Mouse (Mus musculus) heart, postnatal 0 days (tissue): ENCODE data around the gene Ifnz.
"Not testable (repeated sequence)": the region's sequence is repeated elsewhere in the genome, so short reads cannot be mapped to it uniquely, and the experiment has no call there.

Experiments
- CTCF ChIP-seq: IDR thresholded peaks from 2 replicates; pipeline ENCODE4 v1.5.1; 2016; ENCODE audit warnings: antibody characterized with exemption, control low read depth, low read depth
- EP300 ChIP-seq: IDR thresholded peaks from 2 replicates; pipeline ENCODE4 v1.6.1; 2016; ENCODE audit warnings: antibody characterized with exemption, low read depth

- not testable (repeated sequence) for TF ChIP-seq CTCF, EP300
Measured at GRCm38 (mm10) chr4:88781831-88782230, at the start of gene Ifnz.
